9 mouse cellular contexts compared by ENCODE assay signal in the genomic region with DNA sequence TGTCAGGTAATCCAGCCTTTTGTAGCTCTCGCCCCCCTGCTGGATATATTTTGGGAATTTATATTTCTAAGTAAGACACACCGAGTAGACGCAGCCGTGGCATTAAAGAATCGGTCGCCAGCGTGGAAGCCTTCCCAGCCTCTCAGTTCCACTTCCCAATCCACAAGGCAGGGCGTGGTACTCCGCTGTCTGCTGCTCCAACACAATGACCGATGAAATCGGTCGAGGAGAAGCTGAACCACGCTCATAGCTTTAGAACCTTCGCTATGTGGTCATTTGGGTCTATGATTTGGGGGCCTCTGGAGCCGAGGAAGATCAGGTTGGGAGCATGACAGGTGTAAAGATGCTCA.
A peak's percentile ranks its signal among the peaks of the same experiment; 100 is the strongest.
DNase-seq lines count a peak whose midpoint lies in the region; ATAC-seq and TF ChIP-seq lines count a peak whose summit lies in the region.
"Had no signal": no experiment of that assay in that cellular context is flagged by ENCODE, and none has a peak within 500 bp of the region (broad histone marks: within the 10 kb centered on the region; RNA-seq: fewer than 3 reads in every experiment).

No protein-coding gene starts in this region.

- TF ChIP-seq CTCF in layer of hippocampus, adult 2 months (conservative IDR thresholded peaks at IDR 0.05), result no peak
- TF ChIP-seq CTCF in stomach, postnatal 0 days (IDR thresholded peaks at IDR 0.05; ENCODE audit: low read depth), result no peak

- H3K4me1 ChIP-seq in forebrain, embryonic 15.5 days, result peaks cover 8% of the 10 kb centered on the region; the same call in 1 of the 2 replicates
- no peaks in the 10 kb centered on the region for H3K4me1 ChIP-seq in forebrain, embryonic 13.5 days
- H3K4me1 ChIP-seq in stomach, embryonic 14.5 days (ENCODE audit: control insufficient read depth, insufficient read depth, low read length), result peaks cover 3% of the 10 kb centered on the region; the same call in 1 of the 2 replicates
- H3K4me1 ChIP-seq in stomach, postnatal 0 days (replicated peaks; ENCODE audit: control insufficient read depth, insufficient read depth), result no peaks in the 10 kb centered on the region
- 0 out of 2 replicates have a peak, but pooled peaks cover 3% of the 10 kb centered on the region for H3K4me1 ChIP-seq in stomach, embryonic 15.5 days

- H3K4me2 ChIP-seq in forebrain, embryonic 15.5 days (replicated peaks), result no peak overlapping the region
- no peak overlapping the region for H3K4me2 ChIP-seq in forebrain, embryonic 13.5 days
- H3K4me2 ChIP-seq in stomach, embryonic 14.5 days (replicated peaks; ENCODE audit: low read depth, low read length), result no peak overlapping the region
- no peak overlapping the region for H3K4me2 ChIP-seq in stomach, postnatal 0 days (replicated peaks; ENCODE audit: low read depth)
- H3K4me2 ChIP-seq in stomach, embryonic 15.5 days, result no peak overlapping the region
- H3K4me2 ChIP-seq: midbrain, embryonic 12.5 days had no signal

- H3K27me3 ChIP-seq in forebrain, embryonic 15.5 days, result no peaks in the 10 kb centered on the region
- H3K27me3 ChIP-seq in forebrain, embryonic 13.5 days, result no peaks in the 10 kb centered on the region
- H3K27me3 ChIP-seq in stomach, embryonic 14.5 days (ENCODE audit: control insufficient read depth, insufficient read depth, low read length), result no peaks in the 10 kb centered on the region
- no peaks in the 10 kb centered on the region for H3K27me3 ChIP-seq in stomach, postnatal 0 days (ENCODE audit: control insufficient read depth, insufficient read depth, low read length)
- H3K27me3 ChIP-seq in stomach, embryonic 15.5 days (replicated peaks), result no peaks in the 10 kb centered on the region
- H3K27me3 ChIP-seq: midbrain, embryonic 12.5 days had no signal

- H3K9me3 ChIP-seq in forebrain, embryonic 15.5 days, result no peaks in the 10 kb centered on the region
- H3K9me3 ChIP-seq in forebrain, embryonic 13.5 days (replicated peaks), result no peaks in the 10 kb centered on the region
- no peaks in the 10 kb centered on the region for H3K9me3 ChIP-seq in stomach, embryonic 14.5 days (ENCODE audit: control insufficient read depth, low read depth, low read length)
- no peaks in the 10 kb centered on the region for H3K9me3 ChIP-seq in stomach, postnatal 0 days (ENCODE audit: control insufficient read depth, low read length)
- H3K9me3 ChIP-seq in stomach, embryonic 15.5 days, result no peaks in the 10 kb centered on the region
- H3K9me3 ChIP-seq: midbrain, embryonic 12.5 days had no signal

- WGBS in forebrain, embryonic 15.5 days, result 81% methylated on average over 15 of the region's 15 CpGs
- 89% methylated on average over 15 of the region's 15 CpGs for WGBS in forebrain, embryonic 13.5 days
- 81% methylated on average over 15 of the region's 15 CpGs for WGBS in stomach, embryonic 14.5 days
- 72% methylated on average over 15 of the region's 15 CpGs for WGBS in stomach, postnatal 0 days
- 79% methylated on average over 15 of the region's 15 CpGs for WGBS in stomach, embryonic 15.5 days

- TF ChIP-seq EP300 in stomach, postnatal 0 days (optimal IDR thresholded peaks at IDR 0.05), result no peak

- no peak for DNase-seq in layer of hippocampus, adult 2 months (ENCODE audit: low spot score in 2 of 2)
- no peak for DNase-seq in layer of hippocampus, postnatal 36 days
- DNase-seq in stomach, postnatal 0 days (ENCODE audit: low spot score), result no peak
- DNase-seq in layer of hippocampus, postnatal 25 days (ENCODE audit: extremely low spot score in 1 of 2, low spot score in 1 of 2), result no peak

- no peak overlapping the region for H3K9ac ChIP-seq in forebrain, embryonic 15.5 days (replicated peaks)
- no peak overlapping the region for H3K9ac ChIP-seq in forebrain, embryonic 13.5 days
- no peak overlapping the region for H3K9ac ChIP-seq in stomach, embryonic 14.5 days (replicated peaks; ENCODE audit: low read depth, low read length)
- no peak overlapping the region for H3K9ac ChIP-seq in stomach, postnatal 0 days (ENCODE audit: low read length)
- no peak overlapping the region for H3K9ac ChIP-seq in stomach, embryonic 15.5 days
- H3K9ac ChIP-seq: midbrain, embryonic 12.5 days had no signal

- no peak overlapping the region for H3K4me3 ChIP-seq in forebrain, embryonic 15.5 days
- no peak overlapping the region for H3K4me3 ChIP-seq in forebrain, embryonic 13.5 days
- peak overlapping the region; percentile 34 for H3K4me3 ChIP-seq in layer of hippocampus, adult 2 months
- no peak overlapping the region for H3K4me3 ChIP-seq in stomach, embryonic 14.5 days (ENCODE audit: low read depth, low read length)
- H3K4me3 ChIP-seq in stomach, postnatal 0 days (ENCODE audit: low read depth, low read length), result no peak overlapping the region
- H3K4me3 ChIP-seq in stomach, embryonic 15.5 days (replicated peaks), result no peak overlapping the region
- H3K4me3 ChIP-seq: midbrain, embryonic 12.5 days had no signal

- no peak for ATAC-seq in forebrain, embryonic 15.5 days (replicated peaks)
- ATAC-seq in forebrain, embryonic 13.5 days, result no peak
- ATAC-seq in stomach, embryonic 14.5 days (ENCODE audit: insufficient number of reproducible peaks, insufficient read depth, low FRiP score, low read depth), result no peak
- ATAC-seq in stomach, postnatal 0 days (ENCODE audit: low FRiP score, low TSS enrichment), result no peak
- ATAC-seq in stomach, embryonic 15.5 days (ENCODE audit: insufficient read depth, low FRiP score, low read depth), result no peak

- H3K27ac ChIP-seq in forebrain, embryonic 15.5 days (replicated peaks), result peak overlapping the region; percentile 34; the same call in 1 of the 2 replicates
- no peak overlapping the region; the same call in 1 of the 2 replicates for H3K27ac ChIP-seq in forebrain, embryonic 13.5 days
- H3K27ac ChIP-seq in layer of hippocampus, adult 2 months, result peak overlapping the region; percentile 81
- peak overlapping the region; percentile 15; the same call in 1 of the 2 replicates for H3K27ac ChIP-seq in stomach, embryonic 14.5 days (ENCODE audit: low read length)
- H3K27ac ChIP-seq in stomach, postnatal 0 days (replicated peaks), result no peak overlapping the region
- H3K27ac ChIP-seq in stomach, embryonic 15.5 days, result 0 out of 2 replicates have a peak overlapping the region, but pooled peaks have one; percentile 54
- H3K27ac ChIP-seq: midbrain, embryonic 12.5 days had no signal

- no peaks in the 10 kb centered on the region for H3K36me3 ChIP-seq in forebrain, embryonic 15.5 days
- H3K36me3 ChIP-seq in forebrain, embryonic 13.5 days (ENCODE audit: poor library complexity, severe bottlenecking), result no peaks in the 10 kb centered on the region
- no peaks in the 10 kb centered on the region for H3K36me3 ChIP-seq in stomach, embryonic 14.5 days (ENCODE audit: control insufficient read depth, insufficient read depth, low read length)
- H3K36me3 ChIP-seq in stomach, postnatal 0 days (ENCODE audit: control insufficient read depth, insufficient read depth, low read length), result no peaks in the 10 kb centered on the region
- H3K36me3 ChIP-seq in stomach, embryonic 15.5 days, result no peaks in the 10 kb centered on the region
- H3K36me3 ChIP-seq: midbrain, embryonic 12.5 days had no signal

Comparison
In these comparisons a context has a peak if more than half of its experiments do, and no peak if none do; other contexts are left out.
1. H3K27ac ChIP-seq: peak in forebrain, embryonic 15.5 days (single experiment), layer of hippocampus, adult 2 months (single experiment), stomach, embryonic 14.5 days (single experiment) and stomach, embryonic 15.5 days (single experiment); none in forebrain, embryonic 13.5 days (single experiment) and stomach, postnatal 0 days (single experiment).